Mouse (Mus musculus): ENCODE measurements at regions not wholly inside any gene's neighbourhood (a gene's known extent, or its start where the extent isn't known, plus 50 kb on each side); places are given as distances from the start of the nearest gene placed in this dataset.

GRCm38 (mm10) chr10:95773425-95773980 lies 69.2 kb downstream of the Gm33543 start:
- H3K4me1 ChIP-seq (ENCODE audit: control insufficient read depth, insufficient read depth, low read length): peaks cover 3% of the 10 kb centered on the region; the same call in 1 of the 2 replicates
- no peaks in the 10 kb centered on the region for H3K27me3 ChIP-seq (ENCODE audit: control insufficient read depth, insufficient read depth, low read length)
- no peak overlapping the region for H3K4me3 ChIP-seq (ENCODE audit: control insufficient read depth, low read depth, low read length)
- TF ChIP-seq POLR2A (IDR thresholded peaks at IDR 0.05; ENCODE audit: control insufficient read depth, low read depth, low read length) (no peak), CTCF (IDR thresholded peaks at IDR 0.05; ENCODE audit: control insufficient read depth, insufficient read depth, insufficient replicate concordance, low read depth, low read length) (no peak; the same call in 1 of the 2 replicates)
- H3K27ac ChIP-seq (ENCODE audit: control insufficient read depth, insufficient read depth, low read depth, low read length): no peak overlapping the region; the same call in 1 of the 2 replicates
- H3K36me3 ChIP-seq (ENCODE audit: control insufficient read depth, insufficient read depth, low read length): no peaks in the 10 kb centered on the region

- no peak overlapping the region for H3K4me3 ChIP-seq (ENCODE audit: control insufficient read depth, low read depth, low read length)
- no peaks in the 10 kb centered on the region for H3K27me3 ChIP-seq (ENCODE audit: control insufficient read depth, insufficient read depth, low read length)
- peaks cover 3% of the 10 kb centered on the region; the same call in 1 of the 2 replicates for H3K4me1 ChIP-seq (ENCODE audit: control insufficient read depth, insufficient read depth, low read length)
- TF ChIP-seq CTCF (IDR thresholded peaks at IDR 0.05; ENCODE audit: control insufficient read depth, insufficient read depth, insufficient replicate concordance, low read depth, low read length) (no peak), POLR2A (IDR thresholded peaks at IDR 0.05; ENCODE audit: control insufficient read depth, low read depth, low read length) (no peak)
- no peak overlapping the region for H3K27ac ChIP-seq (ENCODE audit: control insufficient read depth, insufficient read depth, low read depth, low read length)
- H3K36me3 ChIP-seq (ENCODE audit: control insufficient read depth, insufficient read depth, low read length): no peaks in the 10 kb centered on the region
Measured at GRCm38 (mm10) chr10:95772811-95773424, 69.8 kb downstream of the Gm33543 start.

GRCm38 (mm10) chr10:95768974-95769373 lies 73.8 kb downstream of the Gm33543 start:
- Histone ChIP-seq H3K27me3 (ENCODE audit: control insufficient read depth, insufficient read depth, low read length) (no peaks in the 10 kb centered on the region), H3K4me1 (ENCODE audit: control insufficient read depth, insufficient read depth, low read length) (peaks cover 3% of the 10 kb centered on the region; the same call in 1 of the 2 replicates), H3K27ac (ENCODE audit: control insufficient read depth, insufficient read depth, low read depth, low read length) (no peak overlapping the region), H3K36me3 (ENCODE audit: control insufficient read depth, insufficient read depth, low read length) (no peaks in the 10 kb centered on the region), H3K4me3 (ENCODE audit: control insufficient read depth, low read depth, low read length) (no peak overlapping the region)
- TF ChIP-seq POLR2A (IDR thresholded peaks at IDR 0.05; ENCODE audit: control insufficient read depth, low read depth, low read length): no peak
- TF ChIP-seq CTCF (IDR thresholded peaks at IDR 0.05; ENCODE audit: control insufficient read depth, insufficient read depth, insufficient replicate concordance, low read depth, low read length): no peak

- H3K27ac ChIP-seq (ENCODE audit: control insufficient read depth, insufficient read depth, low read depth, low read length): no peak overlapping the region
- no peaks in the 10 kb centered on the region for H3K4me1 ChIP-seq (ENCODE audit: control insufficient read depth, insufficient read depth, low read length)
- no peak for TF ChIP-seq CTCF (IDR thresholded peaks at IDR 0.05; ENCODE audit: control insufficient read depth, insufficient read depth, insufficient replicate concordance, low read depth, low read length)
- TF ChIP-seq POLR2A (IDR thresholded peaks at IDR 0.05; ENCODE audit: control insufficient read depth, low read depth, low read length): no peak
- no peaks in the 10 kb centered on the region for H3K27me3 ChIP-seq (ENCODE audit: control insufficient read depth, insufficient read depth, low read length)
- H3K4me3 ChIP-seq (ENCODE audit: control insufficient read depth, low read depth, low read length): no peak overlapping the region
- no peaks in the 10 kb centered on the region for H3K36me3 ChIP-seq (ENCODE audit: control insufficient read depth, insufficient read depth, low read length)
Measured at GRCm38 (mm10) chr10:95767526-95768161, 75.1 kb downstream of the Gm33543 start.

GRCm38 (mm10) chr10:95764129-95764528 lies 78.6 kb downstream of the Gm33543 start:
- no peaks in the 10 kb centered on the region for H3K36me3 ChIP-seq (ENCODE audit: control insufficient read depth, insufficient read depth, low read length)
- no peak for TF ChIP-seq CTCF (IDR thresholded peaks at IDR 0.05; ENCODE audit: control insufficient read depth, insufficient read depth, insufficient replicate concordance, low read depth, low read length)
- H3K4me1 ChIP-seq (ENCODE audit: control insufficient read depth, insufficient read depth, low read length): no peaks in the 10 kb centered on the region
- H3K27ac ChIP-seq (ENCODE audit: control insufficient read depth, insufficient read depth, low read depth, low read length): no peak overlapping the region
- no peak overlapping the region for H3K4me3 ChIP-seq (ENCODE audit: control insufficient read depth, low read depth, low read length)
- no peaks in the 10 kb centered on the region for H3K27me3 ChIP-seq (ENCODE audit: control insufficient read depth, insufficient read depth, low read length)

- no peak overlapping the region for H3K4me3 ChIP-seq (ENCODE audit: control insufficient read depth, low read depth, low read length)
- H3K27ac ChIP-seq (ENCODE audit: control insufficient read depth, insufficient read depth, low read depth, low read length): no peak overlapping the region
- no peaks in the 10 kb centered on the region for H3K27me3 ChIP-seq (ENCODE audit: control insufficient read depth, insufficient read depth, low read length)
- H3K36me3 ChIP-seq (ENCODE audit: control insufficient read depth, insufficient read depth, low read length): no peaks in the 10 kb centered on the region
- peaks cover 1% of the 10 kb centered on the region for H3K4me1 ChIP-seq (ENCODE audit: control insufficient read depth, insufficient read depth, low read length)
- no peak for TF ChIP-seq POLR2A (IDR thresholded peaks at IDR 0.05; ENCODE audit: control insufficient read depth, low read depth, low read length)
- no peak for TF ChIP-seq CTCF (IDR thresholded peaks at IDR 0.05; ENCODE audit: control insufficient read depth, insufficient read depth, insufficient replicate concordance, low read depth, low read length)
Measured at GRCm38 (mm10) chr10:95762632-95763031, 80.1 kb downstream of the Gm33543 start.

- TF ChIP-seq CTCF (IDR thresholded peaks at IDR 0.05; ENCODE audit: control insufficient read depth, insufficient read depth, insufficient replicate concordance, low read depth, low read length): no peak
- TF ChIP-seq POLR2A (IDR thresholded peaks at IDR 0.05; ENCODE audit: control insufficient read depth, low read depth, low read length): no peak
- Histone ChIP-seq H3K4me1 (ENCODE audit: control insufficient read depth, insufficient read depth, low read length) (peaks cover 4% of the 10 kb centered on the region), H3K27me3 (ENCODE audit: control insufficient read depth, insufficient read depth, low read length) (no peaks in the 10 kb centered on the region), H3K27ac (ENCODE audit: control insufficient read depth, insufficient read depth, low read depth, low read length) (no peak overlapping the region), H3K4me3 (ENCODE audit: control insufficient read depth, low read depth, low read length) (no peak overlapping the region), H3K36me3 (ENCODE audit: control insufficient read depth, insufficient read depth, low read length) (no peaks in the 10 kb centered on the region)
Measured at GRCm38 (mm10) chr10:95761969-95762368, 80.8 kb downstream of the Gm33543 start.

Data from testis, adult 2 months (tissue).